Mouse (Mus musculus): ENCODE measurements around the gene Tle4.

GRCm38 (mm10) chr19:14585731-14586130 is 12.1 kb downstream of the Tle4 start:
- TF ChIP-seq GATA1 (IDR thresholded peaks at IDR 0.05; ENCODE audit: borderline replicate concordance, low read length) (no peak), FLI1 (IDR thresholded peaks at IDR 0.05; ENCODE audit: low read length) (no peak)

Data from megakaryocyte, embryonic 14.5 days (primary cell).